Mouse (Mus musculus) limb, embryonic 11.5 days (tissue): ENCODE measurements around the gene Lrrc49. TPM values are rescaled to one million over a fixed set of nuclear protein-coding genes. Genes with fewer than 3 reads are reported as not detected.

Source experiments
- ATAC-seq: fragments of 200-750 bp; cut with Nextera tagmentation; 2 replicates; pipeline ENCODE4 v1.8.0; 2017; ENCODE audit warnings: low read depth; ENCODE audit not compliant: insufficient number of reproducible peaks, low FRiP score, low TSS enrichment
- DNase-seq: peaks from one replicate; pipeline ENCODE4 v3.0.0-alpha.2; 2015; ENCODE audit warnings: low spot score
- H3K27ac ChIP-seq: fragments of 300-500 bp; sonication (generic); replicated peaks from 2 replicates; pipeline ENCODE4 v1.5.1; 2014; ENCODE audit warnings: low read depth, mild to moderate bottlenecking, low read length
- H3K27me3 ChIP-seq: fragments of 300-500 bp; sonication (generic); 2 replicates; pipeline ENCODE4 v1.6.1; 2014; ENCODE audit warnings: mild to moderate bottlenecking, low read length, mixed read lengths; ENCODE audit not compliant: control insufficient read depth, insufficient read depth
- H3K36me3 ChIP-seq: fragments of 300-500 bp; sonication (generic); 2 replicates; pipeline ENCODE4 v1.6.1; 2014; ENCODE audit warnings: mild to moderate bottlenecking, low read length, moderate library complexity, mixed read lengths; ENCODE audit not compliant: control insufficient read depth, insufficient read depth
- H3K4me1 ChIP-seq: fragments of 300-500 bp; sonication (generic); 2 replicates; pipeline ENCODE4 v1.6.1; 2014; ENCODE audit warnings: low read length, mixed read lengths; ENCODE audit not compliant: control insufficient read depth, insufficient read depth
- H3K4me2 ChIP-seq: fragments of 300-500 bp; sonication (generic); 2 replicates; pipeline ENCODE4 v1.6.1; 2014; ENCODE audit warnings: low read depth, mild to moderate bottlenecking, moderate library complexity; ENCODE audit not compliant: severe bottlenecking
- H3K4me3 ChIP-seq: fragments of 300-500 bp; sonication (generic); 2 replicates; pipeline ENCODE4 v1.5.1; 2014; ENCODE audit warnings: low read depth, low read length
- H3K9ac ChIP-seq: fragments of 300-500 bp; sonication (generic); 2 replicates; pipeline ENCODE4 v1.6.1; 2014; ENCODE audit warnings: mild to moderate bottlenecking, low read length
- H3K9me3 ChIP-seq: fragments of 300-500 bp; sonication (generic); 2 replicates; pipeline ENCODE4 v1.6.1; 2016; ENCODE audit warnings: low read length; ENCODE audit not compliant: control insufficient read depth
- WGBS: fragments of 180-500 bp; shearing (Covaris S2); extraction: QIAGEN DNeasy Blood & Tissue Kit; methylation state at CpG from one replicate; pipeline ENCODE4 v1.1.7; 2014; 5-methylcytosine and 5-hydroxymethylcytosine counted together
- polyA plus RNA-seq: library from polyadenylated mRNA; unstranded; fragments of >200 nt; fragmentation: Nextera tagmentation; extraction: Ambion mirVana; gene quantifications from 2 replicates; pipeline ENCODE4 v1.2.1, GENCODE M21; 2014

The Lrrc49 gene
- polyA plus RNA-seq, 1 experiment from 2014 or later: 26.5 TPM

- Histone ChIP-seq H3K4me2 (no peak overlapping the region), H3K27ac (no peak overlapping the region), H3K27me3 (no peaks in the 10 kb centered on the region), H3K36me3 (no peaks in the 10 kb centered on the region; the same call in 1 of the 2 replicates), H3K4me3 (no peak overlapping the region), H3K9ac (no peak overlapping the region), H3K9me3 (no peaks in the 10 kb centered on the region), H3K4me1 (no peaks in the 10 kb centered on the region)
- WGBS: 80% methylated on average over 3 of the region's 3 CpGs
- DNase-seq (no peak), ATAC-seq (no peak)
Measured at GRCm38 (mm10) chr9:60586920-60587319, 101.0 kb downstream of the Lrrc49 start.

- WGBS: 94% methylated on average over 5 of the region's 5 CpGs
- DNase-seq (no peak), ATAC-seq (no peak)
- Histone ChIP-seq H3K4me2 (no peak overlapping the region), H3K27ac (no peak overlapping the region), H3K9me3 (no peaks in the 10 kb centered on the region), H3K36me3 (no peaks in the 10 kb centered on the region; the same call in 1 of the 2 replicates), H3K4me1 (no peaks in the 10 kb centered on the region), H3K27me3 (no peaks in the 10 kb centered on the region), H3K9ac (no peak overlapping the region), H3K4me3 (no peak overlapping the region)
Measured at GRCm38 (mm10) chr9:60585206-60585605, 102.8 kb downstream of the Lrrc49 start.

- Histone ChIP-seq H3K4me1 (no peaks in the 10 kb centered on the region), H3K4me2 (no peak overlapping the region), H3K9me3 (no peaks in the 10 kb centered on the region), H3K36me3 (no peaks in the 10 kb centered on the region; the same call in 1 of the 2 replicates), H3K27ac (no peak overlapping the region), H3K9ac (no peak overlapping the region), H3K4me3 (no peak overlapping the region), H3K27me3 (no peaks in the 10 kb centered on the region)
- ATAC-seq (no peak), DNase-seq (no peak)
- WGBS: 78% methylated on average over 7 of the region's 7 CpGs
Measured at GRCm38 (mm10) chr9:60582553-60582952, 105.4 kb downstream of the Lrrc49 start.

- H3K27me3 ChIP-seq: no peaks in the 10 kb centered on the region
- WGBS: 92% methylated on average over 7 of the region's 7 CpGs
- no peak for DNase-seq
- H3K9ac ChIP-seq: no peak overlapping the region
- H3K4me1 ChIP-seq: no peaks in the 10 kb centered on the region
- no peak overlapping the region for H3K4me3 ChIP-seq
- no peaks in the 10 kb centered on the region for H3K9me3 ChIP-seq
- no peak for ATAC-seq
- H3K36me3 ChIP-seq: no peaks in the 10 kb centered on the region
- H3K27ac ChIP-seq: no peak overlapping the region
- no peak overlapping the region for H3K4me2 ChIP-seq
Measured at GRCm38 (mm10) chr9:60573011-60573410, 114.9 kb downstream of the Lrrc49 start.

- no peak overlapping the region for H3K27ac ChIP-seq
- H3K4me3 ChIP-seq: no peak overlapping the region
- H3K36me3 ChIP-seq: no peaks in the 10 kb centered on the region
- H3K9ac ChIP-seq: no peak overlapping the region
- H3K9me3 ChIP-seq: no peaks in the 10 kb centered on the region
- no peak overlapping the region for H3K4me2 ChIP-seq
- no peaks in the 10 kb centered on the region for H3K4me1 ChIP-seq
- no peaks in the 10 kb centered on the region for H3K27me3 ChIP-seq
- no peak for DNase-seq
- WGBS: 91% methylated on average over 4 of the region's 4 CpGs
- ATAC-seq: no peak
Measured at GRCm38 (mm10) chr9:60571725-60572124, 116.2 kb downstream of the Lrrc49 start.

- Histone ChIP-seq H3K4me2 (no peak overlapping the region), H3K9me3 (no peaks in the 10 kb centered on the region), H3K4me3 (no peak overlapping the region), H3K4me1 (no peaks in the 10 kb centered on the region), H3K27ac (no peak overlapping the region), H3K27me3 (no peaks in the 10 kb centered on the region), H3K36me3 (no peaks in the 10 kb centered on the region), H3K9ac (no peak overlapping the region)
- no peak for ATAC-seq
- DNase-seq: no peak
- WGBS: 76% methylated on average over 4 of the region's 4 CpGs
Measured at GRCm38 (mm10) chr9:60571041-60571440, 116.9 kb downstream of the Lrrc49 start.

GRCm38 (mm10) chr9:60569366-60569765 is 118.6 kb downstream of the Lrrc49 start:
- 48% methylated on average over 2 of the region's 2 CpGs for WGBS
- DNase-seq: no peak
- no peak overlapping the region for H3K9ac ChIP-seq
- H3K4me2 ChIP-seq: no peak overlapping the region
- no peak overlapping the region for H3K4me3 ChIP-seq
- H3K27ac ChIP-seq: no peak overlapping the region
- no peaks in the 10 kb centered on the region for H3K27me3 ChIP-seq
- H3K36me3 ChIP-seq: no peaks in the 10 kb centered on the region
- no peaks in the 10 kb centered on the region for H3K9me3 ChIP-seq
- no peak for ATAC-seq
- no peaks in the 10 kb centered on the region for H3K4me1 ChIP-seq

- no peak overlapping the region for H3K4me2 ChIP-seq
- no peaks in the 10 kb centered on the region for H3K27me3 ChIP-seq
- ATAC-seq (no peak), DNase-seq (no peak)
- H3K4me3 ChIP-seq: no peak overlapping the region
- no peak overlapping the region for H3K9ac ChIP-seq
- H3K4me1 ChIP-seq: peaks cover 17% of the 10 kb centered on the region; the same call in 1 of the 2 replicates
- no peaks in the 10 kb centered on the region for H3K9me3 ChIP-seq
- H3K36me3 ChIP-seq: no peaks in the 10 kb centered on the region
- 92% methylated on average over 7 of the region's 7 CpGs for WGBS
- no peak overlapping the region for H3K27ac ChIP-seq
Measured at GRCm38 (mm10) chr9:60563809-60564208, 124.1 kb downstream of the Lrrc49 start.
